Mouse (Mus musculus) B cell, adult 67 days (primary cell): ENCODE results near the gene Mrpl57. TPM values are rescaled to one million over a fixed set of nuclear protein-coding genes. Genes with fewer than 3 reads are reported as not detected.

Source experiments
- total RNA-seq, 2 experiments: library from RNA; stranded (reverse); gene quantifications; 4 replicates each; pipeline ENCODE4 v1.2.4; 2023

The Mrpl57 gene
- total RNA-seq = 10 to 100 TPM; 43.5 to 53.5 TPM

DNA sequence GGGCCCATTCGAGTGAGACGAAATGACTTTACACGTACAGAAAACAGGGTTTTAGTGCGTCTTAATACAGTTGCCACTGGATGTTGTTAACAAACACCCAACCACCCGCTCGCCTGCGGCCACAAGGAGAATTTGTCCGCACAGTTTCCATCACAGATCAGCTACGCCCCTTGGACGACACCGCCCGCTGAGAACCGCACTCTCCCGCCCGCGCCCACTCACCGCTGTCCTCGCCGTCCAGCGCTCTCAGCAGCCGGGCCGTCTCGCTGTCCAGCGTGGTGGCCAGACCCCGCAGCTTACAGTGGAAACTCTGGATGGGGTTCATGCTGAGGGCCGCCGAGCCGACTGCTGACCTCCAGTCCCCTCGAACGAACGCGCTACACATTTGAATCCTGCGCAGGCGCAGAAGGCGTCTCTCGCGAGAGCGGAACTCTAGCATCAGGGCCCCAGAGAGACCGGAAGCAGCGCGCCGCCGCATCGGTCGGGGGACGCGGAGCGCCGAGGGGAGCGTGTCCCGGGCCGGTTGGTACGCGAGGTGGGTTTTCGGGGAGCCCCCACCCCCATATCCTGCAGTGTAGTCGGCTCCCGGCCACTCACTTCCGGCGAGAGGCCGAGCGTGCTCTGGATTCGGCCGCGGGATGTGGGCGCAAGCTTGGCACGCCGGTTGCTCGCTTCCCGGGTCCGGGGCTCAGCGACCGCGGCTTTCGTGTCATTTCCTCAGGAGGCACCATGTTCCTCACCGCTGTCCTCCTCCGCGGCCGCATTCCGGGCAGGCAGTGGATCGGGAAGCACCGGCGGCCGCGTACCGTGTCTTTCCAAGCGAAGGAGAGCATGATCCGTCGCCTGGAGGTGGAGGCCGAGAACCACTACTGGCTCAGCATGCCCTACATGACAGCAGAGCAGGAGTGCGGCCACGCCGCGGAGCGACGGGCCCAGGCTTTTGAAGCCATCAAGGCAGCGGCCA lies at the start of gene Mrpl57, which contains the start of gene Ska3:
Gene Mrpl57, plus strand, starts transcription at position 447 of the 964 bp plus-strand sequence.
Gene Ska3, minus strand, starts transcription at position 398 of the 964 bp plus-strand sequence.

GRCm38 (mm10) chr14:57797991-57798931 lies 27.8 kb upstream of the Mrpl57 start, which contains the start of gene Sap18:
TSS of gene Sap18 (plus strand) at chr14:57798180.

Other genes starting within 250 kb of the Mrpl57 start
- 10 to 100 TPM; 33.3 to 39.6 TPM for gene Xpo4, start 160.8 kb upstream of the Mrpl57 start, total RNA-seq
- 1 to 10 TPM in 1 of 2 experiments, not detected in 1; 1.1 TPM for gene Gm49361, start 80.1 kb upstream of the Mrpl57 start, total RNA-seq
- gene Lats2, start 67.8 kb upstream of the Mrpl57 start, total RNA-seq = 10 to 100 TPM; 81.4 to 83.5 TPM
- 100 to 1,000 TPM in 1 of 2 experiments, 10 to 100 TPM in 1; 86.8 to 106 TPM for gene Sap18, start 28.1 kb upstream of the Mrpl57 start, total RNA-seq
- gene Ska3, start within 50 bp of the Mrpl57 start, total RNA-seq = under 1 TPM; 0.71 to 0.84 TPM
- 10 to 100 TPM; 59.1 to 68.6 TPM for gene Zdhhc20, start 64.0 kb downstream of the Mrpl57 start, total RNA-seq
- 10 to 100 TPM; 46.5 to 46.8 TPM for gene Micu2, start 173.0 kb downstream of the Mrpl57 start, total RNA-seq
- gene Fgf9, start 244.3 kb downstream of the Mrpl57 start, total RNA-seq = not detected